Mouse (Mus musculus) stomach, embryonic 14.5 days (tissue): ENCODE measurements around the gene Gsc2. TPM values are rescaled to one million over a fixed set of nuclear protein-coding genes. Genes with fewer than 3 reads are reported as not detected.

Experiments
- ATAC-seq: fragments of 200-750 bp; cut with Nextera tagmentation; 2 replicates; pipeline ENCODE4 v1.8.0; 2017; ENCODE audit warnings: low read depth, moderate TSS enrichment; ENCODE audit not compliant: insufficient number of reproducible peaks, insufficient read depth, low FRiP score
- H3K27ac ChIP-seq: fragments of 300-500 bp; sonication (generic); 2 replicates; pipeline ENCODE4 v1.5.1; 2014; ENCODE audit warnings: mild to moderate bottlenecking, low read length, moderate library complexity, mixed read lengths
- H3K27me3 ChIP-seq: fragments of 300-500 bp; sonication (generic); 2 replicates; pipeline ENCODE4 v1.6.1; 2014; ENCODE audit warnings: low read length, control low read depth, mixed read lengths; ENCODE audit not compliant: control insufficient read depth, insufficient read depth
- H3K36me3 ChIP-seq: fragments of 300-500 bp; sonication (generic); 2 replicates; pipeline ENCODE4 v1.6.1; 2014; ENCODE audit warnings: mild to moderate bottlenecking, control low read depth, low read length, moderate library complexity, mixed read lengths; ENCODE audit not compliant: control insufficient read depth, insufficient read depth
- H3K4me1 ChIP-seq: fragments of 300-500 bp; sonication (generic); 2 replicates; pipeline ENCODE4 v1.6.1; 2014; ENCODE audit warnings: low read length, control low read depth, mixed read lengths; ENCODE audit not compliant: control insufficient read depth, insufficient read depth
- H3K4me2 ChIP-seq: fragments of 300-500 bp; sonication (generic); replicated peaks from 2 replicates; pipeline ENCODE4 v1.6.1; 2014; ENCODE audit warnings: low read depth, low read length, control low read depth
- H3K4me3 ChIP-seq: fragments of 300-500 bp; sonication (generic); 2 replicates; pipeline ENCODE4 v1.5.1; 2014; ENCODE audit warnings: low read depth, low read length, control low read depth
- H3K9ac ChIP-seq: fragments of 300-500 bp; sonication (generic); replicated peaks from 2 replicates; pipeline ENCODE4 v1.6.1; 2014; ENCODE audit warnings: low read depth, mild to moderate bottlenecking, control low read depth, low read length, moderate library complexity, mixed read lengths
- H3K9me3 ChIP-seq: fragments of 300-500 bp; sonication (generic); 2 replicates; pipeline ENCODE4 v1.6.1; 2016; ENCODE audit warnings: low read depth, low read length, control low read depth; ENCODE audit not compliant: control insufficient read depth
- WGBS: fragments of 180-500 bp; shearing (Covaris S2); extraction: QIAGEN DNeasy Blood & Tissue Kit; methylation state at CpG from one replicate; pipeline ENCODE4 v1.1.7; 2014; 5-methylcytosine and 5-hydroxymethylcytosine counted together
- polyA plus RNA-seq: library from polyadenylated mRNA; unstranded; fragments of >200 nt; fragmentation: Nextera tagmentation; extraction: Ambion mirVana; gene quantifications from 2 replicates; pipeline ENCODE4 v1.2.1, GENCODE M21; 2014

The Gsc2 gene
- polyA plus RNA-seq, 1 experiment from 2014 or later: not detected

- no peak for ATAC-seq
- H3K27ac ChIP-seq: no peak overlapping the region
- no peaks in the 10 kb centered on the region for H3K9me3 ChIP-seq
- 73% methylated on average over 2 of the region's 2 CpGs for WGBS
- no peaks in the 10 kb centered on the region for H3K4me1 ChIP-seq
- peaks cover 10% of the 10 kb centered on the region; the same call in 1 of the 2 replicates for H3K36me3 ChIP-seq
- no peak overlapping the region for H3K9ac ChIP-seq
- no peak overlapping the region for H3K4me2 ChIP-seq
- H3K27me3 ChIP-seq: no peaks in the 10 kb centered on the region
- no peak overlapping the region for H3K4me3 ChIP-seq
Observed at GRCm38 (mm10) chr16:17865293-17865692, 49.6 kb downstream of the Gsc2 start.

Other genes starting within 250 kb of the Gsc2 start
- gene Med15, start 182.2 kb downstream of the Gsc2 start, polyA plus RNA-seq: 45.8 and 47.5 TPM in 2 replicates
- 69.8 and 76.6 TPM in 2 replicates for gene Klhl22, start 155.4 kb downstream of the Gsc2 start, polyA plus RNA-seq
- gene Scarf2, start 117.8 kb downstream of the Gsc2 start, polyA plus RNA-seq: 17.8 and 23.3 TPM in 2 replicates
- not detected in 2 replicates for gene B830017H08Rik, start 81.9 kb downstream of the Gsc2 start, polyA plus RNA-seq
- gene Car15, start 76.7 kb downstream of the Gsc2 start, polyA plus RNA-seq: 2.4 and 3.4 TPM in 2 replicates
- gene Gm20518, start 23.4 kb downstream of the Gsc2 start, polyA plus RNA-seq: 0.13 and 0.41 TPM in 2 replicates
- gene Tssk1, start 20.8 kb downstream of the Gsc2 start, polyA plus RNA-seq: 0.08 and 0.09 TPM in 2 replicates
- gene Dgcr2, start 16.5 kb downstream of the Gsc2 start, polyA plus RNA-seq: 92.8 and 93.9 TPM in 2 replicates
- not detected in 2 replicates for gene Tssk2, start 16.4 kb downstream of the Gsc2 start, polyA plus RNA-seq
- 36.0 and 38.1 TPM in 2 replicates for gene Ess2, start 3.7 kb downstream of the Gsc2 start, polyA plus RNA-seq
- 93.4 and 96.2 TPM in 2 replicates for gene Slc25a1, start 13.2 kb upstream of the Gsc2 start, polyA plus RNA-seq
- not detected in 2 replicates for gene Vpreb2, start 65.4 kb upstream of the Gsc2 start, polyA plus RNA-seq
- 81.1 and 94.1 TPM in 2 replicates for gene Dgcr6, start 137.8 kb upstream of the Gsc2 start, polyA plus RNA-seq
- gene Prodh, start 175.1 kb upstream of the Gsc2 start, polyA plus RNA-seq: 12.3 and 15.2 TPM in 2 replicates
- gene Rtn4r, start 212.6 kb upstream of the Gsc2 start, polyA plus RNA-seq: 2.1 and 3.6 TPM in 2 replicates